Mouse (Mus musculus) 3T3-L1 (cell line): ENCODE measurements around the gene Fut2.

ENCODE experiments used
- DNase-seq: peaks from one replicate; pipeline ENCODE4 v3.0.0-alpha.2; 2015; ENCODE audit warnings: low read depth, low spot score

Gene Fut2

DNA sequence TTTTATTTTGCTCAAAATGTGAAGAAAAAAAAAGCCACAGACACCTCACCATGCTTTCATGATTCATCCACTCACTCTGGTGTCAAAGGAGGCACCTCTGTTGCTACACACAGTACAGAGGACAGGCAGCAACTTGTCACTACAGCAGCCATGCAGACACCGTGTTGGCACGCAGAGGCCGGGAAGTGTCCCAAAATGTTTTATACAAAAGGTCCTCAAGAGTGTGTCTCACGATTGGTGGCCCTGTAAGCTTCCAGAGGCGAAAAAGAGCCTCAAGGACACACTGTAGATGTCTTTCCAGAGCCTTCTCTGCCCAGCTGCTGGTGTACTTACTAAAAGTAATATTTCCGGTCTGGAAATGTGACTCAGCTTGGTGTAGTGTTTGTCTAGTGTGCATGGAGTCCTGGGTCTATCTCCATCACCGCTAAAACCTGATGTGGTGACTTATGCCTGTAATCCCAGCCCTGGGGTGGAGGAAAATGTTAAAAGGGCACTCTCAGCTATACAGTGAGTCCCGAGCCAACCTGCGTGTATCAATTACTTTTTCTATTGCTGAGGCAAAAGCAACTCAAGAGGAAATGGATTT is 60.4 kb downstream of the Fut2 start:
- no peak for DNase-seq

GRCm38 (mm10) chr7:45598960-45599879 is 67.0 kb downstream of the Fut2 start:
- no peak for DNase-seq
